Mouse (Mus musculus) olfactory bulb, adult 2 months (tissue): ENCODE measurements around the gene Zbtb41.

Source experiments
- CTCF ChIP-seq: fragments of 200-500 bp; IDR thresholded peaks from 2 replicates; pipeline ENCODE4 v1.5.1; 2012; ENCODE audit warnings: low read depth, mild to moderate bottlenecking, low read length, moderate library complexity; ENCODE audit not compliant: insufficient read depth
- POLR2A ChIP-seq: fragments of 200-500 bp; IDR thresholded peaks from 2 replicates; pipeline ENCODE4 v1.6.1; 2012; ENCODE audit warnings: mild to moderate bottlenecking, low read depth, low read length, moderate library complexity; ENCODE audit not compliant: insufficient read depth

GRCm38 (mm10) chr1:139455226-139455869 is 33.3 kb downstream of the Zbtb41 start:
- no peak for TF ChIP-seq CTCF
- no peak for TF ChIP-seq POLR2A
